Mouse (Mus musculus): ENCODE measurements at regions not wholly inside any gene's neighbourhood (a gene's known extent, or its start where the extent isn't known, plus 50 kb on each side); places are given as distances from the start of the nearest gene placed in this dataset.

GRCm38 (mm10) chr8:128162857-128163256 lies 195.5 kb upstream of the Nrp1 start:
- H3K27ac ChIP-seq (ENCODE audit: insufficient read depth, low read length): no peak overlapping the region
- DNase-seq: no peak
- no peak for TF ChIP-seq CTCF (IDR thresholded peaks at IDR 0.05; ENCODE audit: borderline replicate concordance, insufficient read depth, low read depth, low read length)
- no peak for TF ChIP-seq POLR2A (IDR thresholded peaks at IDR 0.05; ENCODE audit: borderline replicate concordance, insufficient read depth, low read length)
- no peaks in the 10 kb centered on the region for H3K27me3 ChIP-seq (ENCODE audit: control insufficient read depth, insufficient read depth, low read length)
- no peaks in the 10 kb centered on the region for H3K4me1 ChIP-seq (ENCODE audit: control insufficient read depth, insufficient read depth, low read length)
- no peak overlapping the region for H3K4me3 ChIP-seq (replicated peaks; ENCODE audit: insufficient read depth, low read depth, low read length)

GRCm38 (mm10) chr8:128164976-128165375 lies 193.4 kb upstream of the Nrp1 start:
- TF ChIP-seq POLR2A (IDR thresholded peaks at IDR 0.05; ENCODE audit: borderline replicate concordance, insufficient read depth, low read length) (no peak), CTCF (IDR thresholded peaks at IDR 0.05; ENCODE audit: borderline replicate concordance, insufficient read depth, low read depth, low read length) (no peak)
- WGBS: 88% methylated on average over 5 of the region's 5 CpGs

GRCm38 (mm10) chr8:128165591-128165990 lies 192.8 kb upstream of the Nrp1 start:
- DNase-seq: no peak
- WGBS: 96% methylated on average over 2 of the region's 2 CpGs

More at GRCm38 (mm10) chr8:128164976-128165375, 193.4 kb upstream of the Nrp1 start:
- H3K27me3 ChIP-seq (ENCODE audit: control insufficient read depth, insufficient read depth, low read length): no peaks in the 10 kb centered on the region
- H3K4me3 ChIP-seq (replicated peaks; ENCODE audit: insufficient read depth, low read depth, low read length): no peak overlapping the region
- no peak overlapping the region for H3K27ac ChIP-seq (ENCODE audit: insufficient read depth, low read length)
- DNase-seq: no peak
- H3K4me1 ChIP-seq (ENCODE audit: control insufficient read depth, insufficient read depth, low read length): no peaks in the 10 kb centered on the region

GRCm38 (mm10) chr8:128166097-128166496 lies 192.3 kb upstream of the Nrp1 start:
- TF ChIP-seq POLR2A (IDR thresholded peaks at IDR 0.05; ENCODE audit: borderline replicate concordance, insufficient read depth, low read length) (no peak), CTCF (IDR thresholded peaks at IDR 0.05; ENCODE audit: borderline replicate concordance, insufficient read depth, low read depth, low read length) (no peak)
- DNase-seq: no peak
- WGBS: 87% methylated on average over 4 of the region's 4 CpGs
- H3K27me3 ChIP-seq (ENCODE audit: control insufficient read depth, insufficient read depth, low read length): no peaks in the 10 kb centered on the region
- H3K4me1 ChIP-seq (ENCODE audit: control insufficient read depth, insufficient read depth, low read length): no peaks in the 10 kb centered on the region
- H3K4me3 ChIP-seq (replicated peaks; ENCODE audit: insufficient read depth, low read depth, low read length): no peak overlapping the region
- H3K27ac ChIP-seq (ENCODE audit: insufficient read depth, low read length): no peak overlapping the region

More at GRCm38 (mm10) chr8:128165591-128165990, 192.8 kb upstream of the Nrp1 start:
- Histone ChIP-seq H3K27ac (ENCODE audit: insufficient read depth, low read length) (no peak overlapping the region), H3K27me3 (ENCODE audit: control insufficient read depth, insufficient read depth, low read length) (no peaks in the 10 kb centered on the region), H3K4me3 (replicated peaks; ENCODE audit: insufficient read depth, low read depth, low read length) (no peak overlapping the region), H3K4me1 (ENCODE audit: control insufficient read depth, insufficient read depth, low read length) (no peaks in the 10 kb centered on the region)
- TF ChIP-seq CTCF (IDR thresholded peaks at IDR 0.05; ENCODE audit: borderline replicate concordance, insufficient read depth, low read depth, low read length) (no peak), POLR2A (IDR thresholded peaks at IDR 0.05; ENCODE audit: borderline replicate concordance, insufficient read depth, low read length) (no peak)

GRCm38 (mm10) chr8:128168819-128169218 lies 189.6 kb upstream of the Nrp1 start:
- Histone ChIP-seq H3K27me3 (ENCODE audit: control insufficient read depth, insufficient read depth, low read length) (no peaks in the 10 kb centered on the region), H3K4me3 (replicated peaks; ENCODE audit: insufficient read depth, low read depth, low read length) (no peak overlapping the region), H3K4me1 (ENCODE audit: control insufficient read depth, insufficient read depth, low read length) (no peaks in the 10 kb centered on the region), H3K27ac (ENCODE audit: insufficient read depth, low read length) (no peak overlapping the region)
- no peak for TF ChIP-seq CTCF (IDR thresholded peaks at IDR 0.05; ENCODE audit: borderline replicate concordance, insufficient read depth, low read depth, low read length)
- TF ChIP-seq POLR2A (IDR thresholded peaks at IDR 0.05; ENCODE audit: borderline replicate concordance, insufficient read depth, low read length): no peak
- no peak for DNase-seq
- 82% methylated on average over 3 of the region's 3 CpGs for WGBS

- H3K4me3 ChIP-seq (replicated peaks; ENCODE audit: insufficient read depth, low read depth, low read length): no peak overlapping the region
- 43% methylated on average over 1 of the region's 1 CpGs for WGBS
- H3K27me3 ChIP-seq (ENCODE audit: control insufficient read depth, insufficient read depth, low read length): no peaks in the 10 kb centered on the region
Observed at GRCm38 (mm10) chr8:128171116-128171515, 187.3 kb upstream of the Nrp1 start.

GRCm38 (mm10) chr8:128180214-128180613 lies 178.2 kb upstream of the Nrp1 start:
- 64% methylated on average over 5 of the region's 5 CpGs for WGBS
- Histone ChIP-seq H3K27me3 (ENCODE audit: control insufficient read depth, insufficient read depth, low read length) (no peaks in the 10 kb centered on the region), H3K27ac (ENCODE audit: insufficient read depth, low read length) (no peak overlapping the region), H3K4me1 (ENCODE audit: control insufficient read depth, insufficient read depth, low read length) (no peaks in the 10 kb centered on the region), H3K4me3 (replicated peaks; ENCODE audit: insufficient read depth, low read depth, low read length) (no peak overlapping the region)
- DNase-seq: no peak
- TF ChIP-seq CTCF (IDR thresholded peaks at IDR 0.05; ENCODE audit: borderline replicate concordance, insufficient read depth, low read depth, low read length): no peak
- no peak for TF ChIP-seq POLR2A (IDR thresholded peaks at IDR 0.05; ENCODE audit: borderline replicate concordance, insufficient read depth, low read length)

More at GRCm38 (mm10) chr8:128171116-128171515, 187.3 kb upstream of the Nrp1 start:
- TF ChIP-seq CTCF (IDR thresholded peaks at IDR 0.05; ENCODE audit: borderline replicate concordance, insufficient read depth, low read depth, low read length): no peak
- TF ChIP-seq POLR2A (IDR thresholded peaks at IDR 0.05; ENCODE audit: borderline replicate concordance, insufficient read depth, low read length): no peak
- H3K27ac ChIP-seq (ENCODE audit: insufficient read depth, low read length): no peak overlapping the region
- no peaks in the 10 kb centered on the region for H3K4me1 ChIP-seq (ENCODE audit: control insufficient read depth, insufficient read depth, low read length)
- DNase-seq: no peak

GRCm38 (mm10) chr8:128183081-128183480 lies 175.3 kb upstream of the Nrp1 start:
- no peak for DNase-seq
- Histone ChIP-seq H3K4me1 (ENCODE audit: control insufficient read depth, insufficient read depth, low read length) (no peaks in the 10 kb centered on the region), H3K27me3 (ENCODE audit: control insufficient read depth, insufficient read depth, low read length) (no peaks in the 10 kb centered on the region), H3K27ac (ENCODE audit: insufficient read depth, low read length) (no peak overlapping the region), H3K4me3 (replicated peaks; ENCODE audit: insufficient read depth, low read depth, low read length) (no peak overlapping the region)
- WGBS: 93% methylated on average over 4 of the region's 4 CpGs
- TF ChIP-seq POLR2A (IDR thresholded peaks at IDR 0.05; ENCODE audit: borderline replicate concordance, insufficient read depth, low read length) (no peak), CTCF (IDR thresholded peaks at IDR 0.05; ENCODE audit: borderline replicate concordance, insufficient read depth, low read depth, low read length) (no peak)
